Mouse (Mus musculus) fat pad, adult 2 months (tissue): ENCODE results near the gene Igf2bp2.

Source experiments
- DNase-seq: peaks from one replicate; pipeline ENCODE4 v3.0.0-alpha.2; 2011; ENCODE audit warnings: low read depth, low spot score; ENCODE audit errors: extremely low read depth

Igf2bp2 gene

GRCm38 (mm10) chr16:22162512-22163455 is at the start of gene Igf2bp2:
TSS of gene Igf2bp2 (minus strand) at chr16:22163299.
- DNase-seq = no peak

- DNase-seq = no peak
These were observed 40.4 kb upstream of the Igf2bp2 start for GRCm38 (mm10) chr16:22203501-22203900.

- no peak for DNase-seq
These were observed 38.8 kb upstream of the Igf2bp2 start for GRCm38 (mm10) chr16:22201858-22202257.

GRCm38 (mm10) chr16:22200476-22200875 is 37.4 kb upstream of the Igf2bp2 start:
- DNase-seq = no peak

GRCm38 (mm10) chr16:22187366-22187765 is 24.3 kb upstream of the Igf2bp2 start:
- DNase-seq = no peak

- no peak for DNase-seq
These were observed 22.3 kb upstream of the Igf2bp2 start for GRCm38 (mm10) chr16:22185411-22185810.

GRCm38 (mm10) chr16:22184113-22184512 is 21.0 kb upstream of the Igf2bp2 start:
- no peak for DNase-seq

GRCm38 (mm10) chr16:22182286-22182685 is 19.2 kb upstream of the Igf2bp2 start:
- DNase-seq = no peak

GRCm38 (mm10) chr16:22178793-22179192 is 15.7 kb upstream of the Igf2bp2 start:
- no peak for DNase-seq

GRCm38 (mm10) chr16:22177999-22178398 is 14.9 kb upstream of the Igf2bp2 start:
- no peak for DNase-seq

GRCm38 (mm10) chr16:22168731-22169130 is 5.6 kb upstream of the Igf2bp2 start:
- DNase-seq = no peak

GRCm38 (mm10) chr16:22165556-22165955 is 2.5 kb upstream of the Igf2bp2 start:
- no peak for DNase-seq

- DNase-seq = no peak
These were observed 1.3 kb upstream of the Igf2bp2 start for GRCm38 (mm10) chr16:22164446-22164845.

- no peak for DNase-seq
These were observed 355 bp upstream of the Igf2bp2 start for GRCm38 (mm10) chr16:22163456-22163851.

- DNase-seq = no peak
These were observed 1.0 kb downstream of the Igf2bp2 start for GRCm38 (mm10) chr16:22162066-22162511.

- no peak for DNase-seq
These were observed 1.6 kb downstream of the Igf2bp2 start for GRCm38 (mm10) chr16:22161351-22162065.

GRCm38 (mm10) chr16:22160386-22161145 is 2.5 kb downstream of the Igf2bp2 start:
- no peak for DNase-seq

GRCm38 (mm10) chr16:22152941-22153444 is 10.1 kb downstream of the Igf2bp2 start:
- DNase-seq = no peak

GRCm38 (mm10) chr16:22151706-22152315 is 11.3 kb downstream of the Igf2bp2 start:
- no peak for DNase-seq

- no peak for DNase-seq
These were observed 12.7 kb downstream of the Igf2bp2 start for GRCm38 (mm10) chr16:22150421-22150820.
